Mouse (Mus musculus) liver, adult 2 months (tissue): ENCODE data around the gene Ypel3.

ENCODE experiments used
- CTCF ChIP-seq: fragments of 200-500 bp; IDR thresholded peaks from 2 replicates; pipeline ENCODE4 v1.5.1; 2011; ENCODE audit warnings: low read depth, low read length, control low read depth
- POLR2A ChIP-seq: fragments of 200-500 bp; IDR thresholded peaks from 2 replicates; pipeline ENCODE4 v1.6.1; 2011; ENCODE audit warnings: low read length, control low read depth; ENCODE audit not compliant: insufficient read depth; ENCODE audit errors: extremely low read depth

DNA sequence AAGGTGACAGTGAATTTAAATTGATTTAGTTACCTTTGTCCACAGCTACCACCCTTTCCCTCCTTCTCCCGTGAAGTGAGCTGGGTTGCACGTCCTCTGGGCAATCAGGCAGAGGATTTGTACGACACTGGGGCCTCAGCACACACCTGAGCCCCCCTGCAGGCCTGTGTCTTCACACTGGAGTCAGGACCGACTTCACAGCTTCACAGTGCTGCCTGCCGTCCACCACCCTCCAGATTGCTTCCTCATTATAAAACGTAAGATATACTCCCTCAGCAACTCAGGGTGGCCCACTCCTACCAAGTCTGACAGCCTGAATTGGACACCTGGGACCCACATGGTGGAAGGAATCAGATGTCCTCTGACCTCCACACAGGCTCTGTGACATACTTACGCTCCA lies 18.2 kb upstream of the Ypel3 start:
- TF ChIP-seq POLR2A: no peak
- TF ChIP-seq CTCF: no peak
